Mouse (Mus musculus): ENCODE data around the gene Slc2a5.

GRCm38 (mm10) chr4:150078646-150079045, 40.4 kb upstream of the Slc2a5 start:
- TF ChIP-seq USF1 (IDR thresholded peaks at IDR 0.05; ENCODE audit: low read depth, low read length) (no peak), CTCF (IDR thresholded peaks at IDR 0.05 in 2 of 3, conservative IDR thresholded peaks at IDR 0.05 in 1 of 3; ENCODE audit: control insufficient read depth in 1 of 3, insufficient read depth in 1 of 3, low read depth in 2 of 3, low read length in 3 of 3, poor library complexity in 1 of 3, severe bottlenecking in 1 of 3) (no peak), TBP (IDR thresholded peaks at IDR 0.05; ENCODE audit: low read depth, low read length) (no peak), MAFK (IDR thresholded peaks at IDR 0.05; ENCODE audit: borderline replicate concordance, low read depth, low read length) (no peak), POLR2AphosphoS5 (IDR thresholded peaks at IDR 0.05; ENCODE audit: borderline replicate concordance, low read depth, low read length) (no peak), MXI1 (IDR thresholded peaks at IDR 0.05; ENCODE audit: low read depth, low read length) (no peak), KAT2A (conservative IDR thresholded peaks at IDR 0.05; ENCODE audit: low read depth, low read length) (no peak), HCFC1 (IDR thresholded peaks at IDR 0.05; ENCODE audit: low read depth, low read length) (no peak), ZNF384 (IDR thresholded peaks at IDR 0.05; ENCODE audit: low read depth, low read length) (no peak), MYC (IDR thresholded peaks at IDR 0.05; ENCODE audit: low read depth, low read length) (no peak)

Data from MEL (cell line).